Mouse (Mus musculus) thymus, adult 2 months (tissue): ENCODE results near the gene Ccdc3.
"Not testable (repeated sequence)": the region's sequence is repeated elsewhere in the genome, so short reads cannot be mapped to it uniquely, and the experiment has no call there.

Source experiments
- CTCF ChIP-seq: fragments of 200-500 bp; IDR thresholded peaks from 2 replicates; pipeline ENCODE4 v1.5.1; 2012; ENCODE audit warnings: mild to moderate bottlenecking, control low read depth, low read length, moderate library complexity, borderline replicate concordance; ENCODE audit not compliant: control insufficient read depth, poor library complexity, insufficient read depth; ENCODE audit errors: extremely low read depth
- POLR2A ChIP-seq: fragments of 200-500 bp; IDR thresholded peaks from 2 replicates; pipeline ENCODE4 v1.6.1; 2012; ENCODE audit warnings: mild to moderate bottlenecking, low read length, control low read depth, moderate library complexity; ENCODE audit not compliant: control insufficient read depth, poor library complexity, insufficient read depth; ENCODE audit errors: extremely low read depth

DNA sequence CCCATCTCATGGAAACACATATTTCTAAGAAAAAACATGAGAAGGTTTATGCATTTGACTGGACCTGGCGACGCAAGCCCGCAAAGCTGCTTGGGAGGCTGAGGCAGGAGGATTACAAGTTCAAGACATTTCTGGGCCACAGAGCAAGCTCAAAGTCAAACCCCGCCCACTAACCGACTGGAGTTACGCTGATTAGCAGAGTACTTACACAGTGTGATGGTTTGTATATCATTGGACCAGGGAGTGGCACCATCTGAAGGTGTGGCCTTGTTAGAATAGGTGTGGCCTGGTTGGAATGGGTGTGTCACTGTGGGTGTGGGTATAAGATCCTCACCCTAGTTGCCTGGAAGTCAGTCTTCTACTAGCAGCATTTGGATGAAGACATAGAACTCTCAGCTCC lies 111.6 kb downstream of the Ccdc3 start:
- not testable (repeated sequence) for TF ChIP-seq CTCF, POLR2A
